Mouse (Mus musculus): ENCODE measurements around the gene Erich6.

- TF ChIP-seq CTCF (conservative IDR thresholded peaks at IDR 0.05 in 1 of 2, IDR thresholded peaks at IDR 0.05 in 1 of 2; ENCODE audit: low read depth in 2 of 2, low read length in 2 of 2): no peak
- TF ChIP-seq EP300 (IDR thresholded peaks at IDR 0.05; ENCODE audit: low read length): no peak
- no peak for TF ChIP-seq MEF2A (IDR thresholded peaks at IDR 0.05; ENCODE audit: borderline replicate concordance, low read depth, low read length)
- no peak for TF ChIP-seq MAFK (IDR thresholded peaks at IDR 0.05; ENCODE audit: insufficient replicate concordance, low read length)
- no peak for TF ChIP-seq MAZ (IDR thresholded peaks at IDR 0.05; ENCODE audit: low read depth, low read length)
- no peak for TF ChIP-seq USF2 (conservative IDR thresholded peaks at IDR 0.05; ENCODE audit: low read depth, low read length)
These were observed 66.2 kb downstream of the Erich6 start for GRCm38 (mm10) chr3:58570821-58571220.

Data from CH12.LX (cell line).